Mouse (Mus musculus): ENCODE results near the gene Smco2. TPM values are rescaled to one million over a fixed set of nuclear protein-coding genes. Genes with fewer than 3 reads are reported as not detected.
"Not testable (repeated sequence)": the region's sequence is repeated elsewhere in the genome, so short reads cannot be mapped to it uniquely, and the experiment has no call there.

Gene Smco2
- total RNA-seq, 2 experiments from 2014 or later: not detected

- intact Hi-C loops (cut with DNase I): no loop called here
- no peak for DNase-seq (ENCODE audit: extremely low spot score in 1 of 2, low spot score in 2 of 2)
Measured at GRCm38 (mm10) chr6:146848281-146848680, 1.6 kb upstream of the Smco2 start.

GRCm38 (mm10) chr6:146851916-146852315 is 2.0 kb downstream of the Smco2 start:
- no peak for DNase-seq (ENCODE audit: extremely low spot score in 1 of 2, low spot score in 2 of 2)
- intact Hi-C loops (cut with DNase I): no loop called here

- no peak for DNase-seq (ENCODE audit: extremely low spot score in 1 of 2, low spot score in 2 of 2)
- intact Hi-C loops (cut with DNase I): no loop called here
Measured at GRCm38 (mm10) chr6:146852739-146853138, 2.8 kb downstream of the Smco2 start.

GRCm38 (mm10) chr6:146855185-146855584 is 5.3 kb downstream of the Smco2 start:
- intact Hi-C loops (cut with DNase I): no loop called here
- no peak for DNase-seq (ENCODE audit: extremely low spot score in 1 of 2, low spot score in 2 of 2)

GRCm38 (mm10) chr6:146857386-146857785 is 7.5 kb downstream of the Smco2 start:
- no peak for DNase-seq (ENCODE audit: extremely low spot score in 1 of 2, low spot score in 2 of 2)
- intact Hi-C loops (cut with DNase I): no loop called here

- intact Hi-C loops (cut with DNase I): no loop called here
Measured at GRCm38 (mm10) chr6:146863154-146863553, 13.2 kb downstream of the Smco2 start.

GRCm38 (mm10) chr6:146864370-146864769 is 14.5 kb downstream of the Smco2 start:
- intact Hi-C loops (cut with DNase I): not testable (repeated sequence)

More at GRCm38 (mm10) chr6:146863154-146863553, 13.2 kb downstream of the Smco2 start:
- no peak for DNase-seq (ENCODE audit: extremely low spot score in 1 of 2, low spot score in 2 of 2)

GRCm38 (mm10) chr6:146865701-146866100 is 15.8 kb downstream of the Smco2 start:
- no peak for DNase-seq (ENCODE audit: extremely low spot score in 1 of 2, low spot score in 2 of 2)
- intact Hi-C loops (cut with DNase I): no loop called here

More at GRCm38 (mm10) chr6:146864370-146864769, 14.5 kb downstream of the Smco2 start:
- DNase-seq (ENCODE audit: extremely low spot score in 1 of 2, low spot score in 2 of 2): not testable (repeated sequence)

GRCm38 (mm10) chr6:146871975-146872374 is 22.1 kb downstream of the Smco2 start:
- no peak for DNase-seq (ENCODE audit: extremely low spot score in 1 of 2, low spot score in 2 of 2)
- intact Hi-C loops (cut with DNase I): no loop called here

- intact Hi-C loops (cut with DNase I): no loop called here
- no peak for DNase-seq (ENCODE audit: extremely low spot score in 1 of 2, low spot score in 2 of 2)
Measured at GRCm38 (mm10) chr6:146874415-146874814, 24.5 kb downstream of the Smco2 start.

- intact Hi-C loops (cut with DNase I): no loop called here
- DNase-seq (ENCODE audit: extremely low spot score in 1 of 2, low spot score in 2 of 2): no peak
Measured at GRCm38 (mm10) chr6:146876820-146877219, 26.9 kb downstream of the Smco2 start.

- peak; percentile 48 to 78 for DNase-seq (ENCODE audit: extremely low spot score in 1 of 2, low spot score in 2 of 2)
- intact Hi-C loops (cut with DNase I): no loop called here
Measured at GRCm38 (mm10) chr6:146877425-146878045, 27.6 kb downstream of the Smco2 start.

GRCm38 (mm10) chr6:146878926-146879325 is 29.0 kb downstream of the Smco2 start:
- DNase-seq (ENCODE audit: extremely low spot score in 1 of 2, low spot score in 2 of 2): no peak
- intact Hi-C loops (cut with DNase I): no loop called here

- intact Hi-C loops (cut with DNase I): no loop called here
- DNase-seq (ENCODE audit: extremely low spot score in 1 of 2, low spot score in 2 of 2): no peak
Measured at GRCm38 (mm10) chr6:146879856-146880255, 30.0 kb downstream of the Smco2 start.

- no peak for DNase-seq (ENCODE audit: extremely low spot score in 1 of 2, low spot score in 2 of 2)
- intact Hi-C loops (cut with DNase I): no loop called here
Measured at GRCm38 (mm10) chr6:146880296-146880695, 30.4 kb downstream of the Smco2 start.

- no peak for DNase-seq (ENCODE audit: extremely low spot score in 1 of 2, low spot score in 2 of 2)
- intact Hi-C loops (cut with DNase I): no loop called here
Measured at GRCm38 (mm10) chr6:146881896-146882770, 32.2 kb downstream of the Smco2 start.

- no peak for DNase-seq (ENCODE audit: extremely low spot score in 1 of 2, low spot score in 2 of 2)
- intact Hi-C loops (cut with DNase I): no loop called here
Measured at GRCm38 (mm10) chr6:146883426-146883825, 33.5 kb downstream of the Smco2 start.

GRCm38 (mm10) chr6:146884171-146884570 is 34.3 kb downstream of the Smco2 start:
- intact Hi-C loops (cut with DNase I): no loop called here
- DNase-seq (ENCODE audit: extremely low spot score in 1 of 2, low spot score in 2 of 2): no peak

GRCm38 (mm10) chr6:146884851-146885250 is 34.9 kb downstream of the Smco2 start:
- intact Hi-C loops (cut with DNase I): no loop called here
- peak in 1 of 2 experiments; percentile 49 for DNase-seq (ENCODE audit: extremely low spot score in 1 of 2, low spot score in 2 of 2)
